Mouse (Mus musculus) myocyte (in vitro differentiated cells): ENCODE measurements at regions not wholly inside any gene's neighbourhood (a gene's known extent, or its start where the extent isn't known, plus 50 kb on each side); places are given as distances from the start of the nearest gene placed in this dataset.

Experiments
- H3K27me3 ChIP-seq: one replicate; pipeline ENCODE4 v1.6.1; 2011; ENCODE audit not compliant: control insufficient read depth, insufficient read depth, insufficient read length
- H3K36me3 ChIP-seq: one replicate; pipeline ENCODE4 v1.6.1; 2011; ENCODE audit not compliant: control insufficient read depth, insufficient read depth
- H3K4me2 ChIP-seq: one replicate; pipeline ENCODE4 v1.6.1; 2011; ENCODE audit warnings: low read depth, control low read depth
- H3K4me3 ChIP-seq: one replicate; pipeline ENCODE4 v1.5.1; 2011; ENCODE audit warnings: mild to moderate bottlenecking, control low read depth, moderate library complexity
- H3K79me2 ChIP-seq: one replicate; pipeline ENCODE4 v1.6.1; 2011; ENCODE audit not compliant: control insufficient read depth, insufficient read depth
- H3ac ChIP-seq: one replicate; pipeline ENCODE4 v1.6.1; 2011; ENCODE audit not compliant: control insufficient read depth, insufficient read length
- CEBPB ChIP-seq: IDR thresholded peaks from 2 replicates; pipeline ENCODE4 v1.6.1; 2011; ENCODE audit warnings: mild to moderate bottlenecking, moderate library complexity; ENCODE audit not compliant: poor library complexity, insufficient read depth, severe bottlenecking
- E2F4 ChIP-seq: IDR thresholded peaks from one replicate; pipeline ENCODE4 v1.6.1; 2011; ENCODE audit warnings: mild to moderate bottlenecking, control low read depth, moderate library complexity; ENCODE audit not compliant: insufficient read depth
- MAX ChIP-seq: IDR thresholded peaks from one replicate; pipeline ENCODE4 v1.6.1; 2011; ENCODE audit warnings: low read depth, mild to moderate bottlenecking, control low read depth
- MYOD1 ChIP-seq, 3 experiments: IDR thresholded peaks; one replicate each; pipeline ENCODE4 v1.6.1; 2011; ENCODE audit warnings: control low read depth in 2 of 3, low read depth in 2 of 3, mild to moderate bottlenecking in 2 of 3, moderate library complexity in 1 of 3; ENCODE audit not compliant: insufficient read length in 2 of 3, control insufficient read depth in 1 of 3
- MYOG ChIP-seq, 3 experiments: IDR thresholded peaks; one replicate each; pipeline ENCODE4 v1.6.1; 2011; ENCODE audit warnings: control low read depth in 2 of 3, low read depth in 2 of 3, mild to moderate bottlenecking in 2 of 3; ENCODE audit not compliant: insufficient read length in 2 of 3, control insufficient read depth in 1 of 3, insufficient read depth in 1 of 3
- POLR2A ChIP-seq: IDR thresholded peaks from one replicate; pipeline ENCODE4 v1.6.1; 2011; ENCODE audit warnings: low read depth, mild to moderate bottlenecking, control low read depth, moderate library complexity; ENCODE audit not compliant: insufficient read length
- POLR2AphosphoS2 ChIP-seq: IDR thresholded peaks from one replicate; pipeline ENCODE4 v1.6.1; 2011; ENCODE audit warnings: low read depth, control low read depth; ENCODE audit not compliant: insufficient read length
- REST ChIP-seq: IDR thresholded peaks from one replicate; pipeline ENCODE4 v1.6.1; 2011; ENCODE audit warnings: mild to moderate bottlenecking, control low read depth, moderate library complexity; ENCODE audit not compliant: insufficient read depth, insufficient read length
- SRF ChIP-seq: IDR thresholded peaks from one replicate; pipeline ENCODE4 v1.6.1; 2011; ENCODE audit warnings: low read depth; ENCODE audit not compliant: control insufficient read depth, insufficient read length
- TCF12 ChIP-seq: IDR thresholded peaks from one replicate; pipeline ENCODE4 v1.6.1; 2011; ENCODE audit warnings: mild to moderate bottlenecking, control low read depth; ENCODE audit not compliant: poor library complexity, insufficient read depth, severe bottlenecking
- TCF3 ChIP-seq: IDR thresholded peaks from one replicate; pipeline ENCODE4 v1.6.1; 2011; ENCODE audit warnings: low read depth, control low read depth; ENCODE audit not compliant: insufficient read length
- USF1 ChIP-seq: IDR thresholded peaks from one replicate; pipeline ENCODE4 v1.6.1; 2011; ENCODE audit warnings: low read depth, mild to moderate bottlenecking, control low read depth, moderate library complexity

DNA sequence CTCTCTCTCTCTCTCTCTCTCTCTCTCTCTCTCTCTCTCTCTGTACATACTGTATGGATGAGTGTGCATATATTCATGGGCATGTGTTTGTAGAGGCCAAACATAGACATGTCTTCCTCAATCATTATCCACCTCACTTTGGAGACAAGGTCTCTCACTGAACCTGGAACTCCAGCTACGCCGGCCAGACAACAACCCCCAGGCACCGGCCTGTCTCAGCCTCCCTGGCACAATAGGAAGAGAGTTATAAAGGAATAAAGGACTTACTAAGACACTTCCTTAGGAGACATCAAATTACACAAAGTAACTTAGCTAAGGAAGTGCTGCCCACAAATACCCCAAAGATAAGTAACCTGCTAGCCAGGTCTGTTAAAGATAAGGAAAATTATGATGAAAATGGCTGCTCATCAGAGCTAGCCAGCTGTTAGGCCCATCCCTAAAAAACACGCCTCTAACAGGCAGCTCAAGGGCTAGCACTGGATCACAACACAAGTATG is 110.0 kb downstream of the Qrsl1 start:
- H3K27me3 ChIP-seq = peaks cover 11% of the 10 kb centered on the region
- TF ChIP-seq REST = no peak
- TF ChIP-seq POLR2AphosphoS2 = no peak
- TF ChIP-seq MYOD1 (IDR thresholded peaks at IDR 0.05; ENCODE audit: control insufficient read depth in 1 of 3, insufficient read length in 2 of 3, low read depth in 2 of 3) = no peak
- TF ChIP-seq MAX = no peak
- TF ChIP-seq TCF3 = no peak
- TF ChIP-seq POLR2A = no peak
- no peak for TF ChIP-seq TCF12
- TF ChIP-seq CEBPB = no peak

GRCm38 (mm10) chr10:43792618-43793017 is 108.9 kb downstream of the Qrsl1 start:
- no peak overlapping the region for H3ac ChIP-seq
- no peaks in the 10 kb centered on the region for H3K36me3 ChIP-seq
- H3K79me2 ChIP-seq = no peaks in the 10 kb centered on the region
- no peak for TF ChIP-seq REST
- no peak overlapping the region for H3K4me2 ChIP-seq
- H3K4me3 ChIP-seq = no peak overlapping the region
- H3K27me3 ChIP-seq = peaks cover 11% of the 10 kb centered on the region

More for the DNA sequence above, 110.0 kb downstream of the Qrsl1 start:
- H3K36me3 ChIP-seq = no peaks in the 10 kb centered on the region
- no peak overlapping the region for H3K4me2 ChIP-seq
- H3K4me3 ChIP-seq = no peak overlapping the region
- H3K79me2 ChIP-seq = no peaks in the 10 kb centered on the region
- no peak overlapping the region for H3ac ChIP-seq

GRCm38 (mm10) chr10:43794587-43794986 is 107.0 kb downstream of the Qrsl1 start:
- Histone ChIP-seq H3K79me2 (no peaks in the 10 kb centered on the region), H3K36me3 (no peaks in the 10 kb centered on the region), H3K4me2 (no peak overlapping the region), H3K4me3 (no peak overlapping the region), H3K27me3 (peaks cover 11% of the 10 kb centered on the region), H3ac (no peak overlapping the region)
- no peak for TF ChIP-seq E2F4
- TF ChIP-seq CEBPB = no peak
- TF ChIP-seq USF1 = no peak
- TF ChIP-seq SRF = no peak
- no peak for TF ChIP-seq MYOG (IDR thresholded peaks at IDR 0.05; ENCODE audit: control insufficient read depth in 1 of 3, insufficient read depth in 1 of 3, insufficient read length in 2 of 3, low read depth in 2 of 3)
- TF ChIP-seq POLR2AphosphoS2 = no peak
- no peak for TF ChIP-seq REST
- TF ChIP-seq MYOD1 (IDR thresholded peaks at IDR 0.05; ENCODE audit: control insufficient read depth in 1 of 3, insufficient read length in 2 of 3, low read depth in 2 of 3) = no peak
- TF ChIP-seq TCF12 = no peak
- no peak for TF ChIP-seq TCF3
- TF ChIP-seq POLR2A = no peak
- no peak for TF ChIP-seq MAX

GRCm38 (mm10) chr10:43800077-43800476 is 101.5 kb downstream of the Qrsl1 start:
- Histone ChIP-seq H3K79me2 (no peaks in the 10 kb centered on the region), H3K27me3 (no peaks in the 10 kb centered on the region), H3K36me3 (no peaks in the 10 kb centered on the region), H3K4me3 (no peak overlapping the region), H3K4me2 (no peak overlapping the region), H3ac (no peak overlapping the region)
- TF ChIP-seq MAX = no peak
- TF ChIP-seq SRF = no peak
- no peak for TF ChIP-seq TCF12

DNA sequence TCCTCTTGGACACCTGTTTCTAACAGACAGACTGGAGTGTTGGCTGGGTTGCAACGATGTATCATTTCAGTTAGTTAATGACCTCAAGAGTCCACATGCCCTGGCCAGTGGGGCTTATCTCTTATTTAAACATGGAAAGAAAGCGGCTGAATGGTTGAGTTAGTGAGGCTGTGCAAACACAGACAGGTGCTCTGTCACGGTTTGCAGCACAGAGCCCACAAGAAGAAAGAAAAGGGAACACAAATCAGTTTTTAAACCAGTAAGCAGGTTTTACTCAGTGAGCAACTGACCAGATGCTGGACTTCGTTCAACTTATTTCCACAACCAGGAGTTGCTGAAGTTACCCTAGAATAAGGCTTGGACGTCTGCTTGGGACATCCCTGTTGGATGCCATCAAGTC is 86.3 kb downstream of the Qrsl1 start:
- Histone ChIP-seq H3K4me3 (no peak overlapping the region), H3ac (no peak overlapping the region), H3K27me3 (peaks cover 6% of the 10 kb centered on the region), H3K4me2 (no peak overlapping the region), H3K36me3 (no peaks in the 10 kb centered on the region), H3K79me2 (no peaks in the 10 kb centered on the region)
- TF ChIP-seq MAX (no peak), MYOG (IDR thresholded peaks at IDR 0.05; ENCODE audit: control insufficient read depth in 1 of 3, insufficient read depth in 1 of 3, insufficient read length in 2 of 3, low read depth in 2 of 3) (no peak)

- peaks cover 5% of the 10 kb centered on the region for H3K27me3 ChIP-seq
- H3K4me3 ChIP-seq = no peak overlapping the region
- H3K36me3 ChIP-seq = no peaks in the 10 kb centered on the region
- H3K79me2 ChIP-seq = no peaks in the 10 kb centered on the region
- H3ac ChIP-seq = no peak overlapping the region
- no peak overlapping the region for H3K4me2 ChIP-seq
- TF ChIP-seq REST (no peak), SRF (no peak), POLR2A (no peak), MAX (no peak), TCF3 (no peak), CEBPB (no peak), MYOD1 (IDR thresholded peaks at IDR 0.05; ENCODE audit: control insufficient read depth in 1 of 3, insufficient read length in 2 of 3, low read depth in 2 of 3) (no peak), TCF12 (no peak), E2F4 (no peak), MYOG (IDR thresholded peaks at IDR 0.05; ENCODE audit: control insufficient read depth in 1 of 3, insufficient read depth in 1 of 3, insufficient read length in 2 of 3, low read depth in 2 of 3) (no peak), USF1 (no peak), POLR2AphosphoS2 (no peak)
Measured at GRCm38 (mm10) chr10:43817522-43818198, 83.9 kb downstream of the Qrsl1 start.
